Mouse (Mus musculus) limb, embryonic 13.5 days (tissue): ENCODE measurements at regions not wholly inside any gene's neighbourhood (a gene's known extent, or its start where the extent isn't known, plus 50 kb on each side); places are given as distances from the start of the nearest gene placed in this dataset.
A peak's percentile ranks its signal among the peaks of the same experiment; 100 is the strongest.

Experiments used
- ATAC-seq: fragments of 200-750 bp; cut with Nextera tagmentation; 2 replicates; pipeline ENCODE4 v1.8.0; 2017; ENCODE audit warnings: low read depth, moderate number of reproducible peaks, moderate TSS enrichment; ENCODE audit not compliant: low FRiP score
- H3K27ac ChIP-seq: fragments of 300-500 bp; sonication (generic); 2 replicates; pipeline ENCODE4 v1.5.1; 2015; ENCODE audit warnings: inconsistent platforms, mild to moderate bottlenecking, moderate library complexity
- H3K27me3 ChIP-seq: fragments of 300-500 bp; sonication (generic); 2 replicates; pipeline ENCODE4 v1.6.1; 2015; ENCODE audit warnings: mild to moderate bottlenecking, inconsistent platforms
- H3K36me3 ChIP-seq: fragments of 300-500 bp; sonication (generic); 2 replicates; pipeline ENCODE4 v1.6.1; 2015; ENCODE audit warnings: inconsistent platforms, mild to moderate bottlenecking, moderate library complexity
- H3K4me1 ChIP-seq: fragments of 300-500 bp; sonication (generic); 2 replicates; pipeline ENCODE4 v1.6.1; 2015; ENCODE audit warnings: inconsistent platforms
- H3K4me2 ChIP-seq: fragments of 300-500 bp; sonication (generic); replicated peaks from 2 replicates; pipeline ENCODE4 v1.6.1; 2015; ENCODE audit warnings: inconsistent platforms, mild to moderate bottlenecking, moderate library complexity
- H3K4me3 ChIP-seq: fragments of 300-500 bp; sonication (generic); 2 replicates; pipeline ENCODE4 v1.5.1; 2015; ENCODE audit warnings: moderate library complexity, mild to moderate bottlenecking, inconsistent platforms
- H3K9ac ChIP-seq: fragments of 300-500 bp; sonication (generic); 2 replicates; pipeline ENCODE4 v1.6.1; 2015; ENCODE audit warnings: mild to moderate bottlenecking, inconsistent platforms
- H3K9me3 ChIP-seq: fragments of 300-500 bp; sonication (generic); 2 replicates; pipeline ENCODE4 v1.6.1; 2016; ENCODE audit warnings: inconsistent platforms
- WGBS: fragments of 180-500 bp; shearing (Covaris S2); methylation state at CpG from one replicate; pipeline ENCODE4 v1.1.7; 2015; 5-methylcytosine and 5-hydroxymethylcytosine counted together

DNA sequence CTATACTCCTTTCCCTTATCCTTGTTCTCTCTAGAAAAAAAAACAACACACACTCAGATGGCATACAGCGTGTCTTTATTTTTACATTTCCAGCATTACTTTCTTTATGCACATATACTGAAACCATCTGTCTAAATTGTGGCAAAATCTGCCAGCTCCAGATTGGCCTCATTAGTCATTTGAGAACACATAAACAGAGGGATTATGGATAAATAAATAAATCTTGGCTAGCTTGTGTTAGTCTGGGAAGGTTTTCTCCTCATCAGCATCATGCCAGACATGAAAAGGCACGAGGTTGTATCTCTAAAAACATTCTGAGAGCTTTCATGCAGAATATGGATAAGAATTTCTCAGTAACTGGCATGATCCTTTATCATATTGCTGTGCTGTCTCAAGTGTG lies 1369.1 kb downstream of the Slc22a22 start:
- no peak overlapping the region for H3K27ac ChIP-seq
- no peak overlapping the region for H3K4me2 ChIP-seq
- no peaks in the 10 kb centered on the region for H3K4me1 ChIP-seq
- H3K9me3 ChIP-seq, result no peaks in the 10 kb centered on the region
- H3K36me3 ChIP-seq, result no peaks in the 10 kb centered on the region
- H3K9ac ChIP-seq, result no peak overlapping the region
- H3K27me3 ChIP-seq, result no peaks in the 10 kb centered on the region
- WGBS, result 55% methylated on average over 2 of the region's 2 CpGs
- no peak for ATAC-seq
- no peak overlapping the region for H3K4me3 ChIP-seq

DNA sequence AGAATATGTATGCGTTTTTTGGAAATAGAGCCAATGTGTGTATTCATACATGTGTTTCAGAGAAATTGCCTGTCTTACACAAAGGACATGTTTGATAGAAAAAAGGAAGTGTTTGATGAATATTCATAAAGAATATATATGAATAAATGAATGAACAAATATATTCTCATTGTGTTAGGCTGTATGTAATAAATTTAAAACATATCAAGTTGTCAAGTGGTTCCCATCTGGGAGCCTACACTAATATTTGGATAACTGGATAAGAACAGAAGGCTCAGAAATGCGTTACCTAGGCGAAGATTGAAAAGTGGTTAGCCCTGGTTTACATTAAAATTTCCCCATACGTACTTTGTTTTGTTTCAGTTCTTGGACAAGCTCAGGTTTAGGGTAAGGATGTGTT lies 1369.7 kb downstream of the Slc22a22 start:
- Histone ChIP-seq H3K4me2 (no peak overlapping the region), H3K9me3 (no peaks in the 10 kb centered on the region), H3K27ac (no peak overlapping the region), H3K4me3 (no peak overlapping the region), H3K27me3 (no peaks in the 10 kb centered on the region), H3K4me1 (no peaks in the 10 kb centered on the region), H3K36me3 (no peaks in the 10 kb centered on the region), H3K9ac (no peak overlapping the region)
- no peak for ATAC-seq
- 67% methylated on average over 4 of the region's 4 CpGs for WGBS

DNA sequence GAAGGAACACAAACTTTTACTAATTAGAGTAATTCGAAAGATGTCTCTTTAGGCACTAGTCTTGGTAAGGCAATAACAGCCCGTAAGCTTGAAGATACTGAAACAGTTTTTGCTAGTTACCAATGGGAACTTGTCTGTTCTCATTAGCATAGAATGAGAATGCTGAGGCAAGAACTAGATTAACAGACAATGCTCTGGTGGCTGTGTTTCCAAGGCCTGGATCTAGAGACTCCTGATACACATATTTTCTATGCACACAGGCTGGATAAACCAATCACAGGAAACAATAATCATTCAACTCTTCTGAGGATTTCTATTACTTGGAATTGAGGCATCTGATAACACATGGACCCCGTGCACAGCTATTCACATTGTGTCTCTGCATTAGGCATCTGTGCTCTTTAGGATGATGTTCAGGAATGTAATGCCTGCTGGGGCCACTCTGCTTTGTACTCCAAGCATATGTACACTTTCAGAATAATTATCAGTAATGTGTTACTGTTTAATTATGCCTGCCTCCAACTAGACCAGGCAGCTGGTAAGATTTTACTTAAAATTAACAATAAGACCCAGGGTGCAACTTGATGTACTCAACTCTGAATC lies 1377.2 kb downstream of the Slc22a22 start:
- no peak overlapping the region for H3K9ac ChIP-seq
- H3K27me3 ChIP-seq, result no peaks in the 10 kb centered on the region
- ATAC-seq, result no peak
- no peak overlapping the region for H3K27ac ChIP-seq
- no peak overlapping the region for H3K4me2 ChIP-seq
- no peaks in the 10 kb centered on the region for H3K36me3 ChIP-seq
- 81% methylated on average over 3 of the region's 3 CpGs for WGBS
- H3K4me3 ChIP-seq, result no peak overlapping the region
- no peaks in the 10 kb centered on the region for H3K9me3 ChIP-seq
- H3K4me1 ChIP-seq, result no peaks in the 10 kb centered on the region

DNA sequence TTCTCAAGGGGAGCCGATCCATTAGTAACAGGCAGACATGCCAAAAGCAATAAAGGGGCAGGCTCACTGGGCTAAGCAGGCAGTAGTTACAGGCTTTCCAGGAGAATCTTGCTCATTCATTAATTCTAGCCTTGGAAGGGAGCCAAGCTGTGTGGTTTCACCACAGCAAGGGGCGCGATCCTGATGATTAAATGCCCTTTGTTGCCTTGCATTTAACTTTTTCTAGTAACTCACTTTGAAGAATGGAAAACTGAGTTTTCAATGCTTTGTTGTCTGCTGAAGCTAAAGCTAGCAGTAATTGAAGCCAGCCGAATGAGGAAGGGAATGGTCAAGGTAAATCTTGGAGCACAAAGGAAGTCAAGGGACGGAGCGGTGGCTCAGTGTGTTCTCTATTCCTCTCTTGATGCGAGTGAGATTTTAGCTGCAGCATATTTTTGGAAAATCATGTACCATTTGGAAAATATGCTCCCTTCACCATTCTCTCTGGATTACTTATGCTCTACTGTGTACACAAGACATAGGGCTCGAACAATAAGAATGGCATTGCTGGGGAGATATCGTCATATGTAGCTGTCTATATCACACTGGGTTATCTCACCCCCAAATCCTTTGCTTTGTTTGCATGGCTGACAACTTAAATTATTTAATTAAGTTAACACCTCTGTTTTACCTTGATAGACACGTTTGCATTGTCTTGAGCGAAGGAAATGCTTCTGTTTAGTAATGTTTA lies 1399.4 kb downstream of the Slc22a22 start:
- H3K9ac ChIP-seq, result no peak overlapping the region
- no peaks in the 10 kb centered on the region for H3K36me3 ChIP-seq
- peaks cover 19% of the 10 kb centered on the region for H3K4me1 ChIP-seq
- H3K9me3 ChIP-seq, result no peaks in the 10 kb centered on the region
- peak overlapping the region; percentile 46 for H3K4me2 ChIP-seq
- 32% methylated on average over 11 of the region's 11 CpGs for WGBS
- no peak overlapping the region for H3K4me3 ChIP-seq
- peak overlapping the region; percentile 56; the same call in 1 of the 2 replicates for H3K27ac ChIP-seq
- no peaks in the 10 kb centered on the region for H3K27me3 ChIP-seq
- peak; percentile 85 for ATAC-seq

DNA sequence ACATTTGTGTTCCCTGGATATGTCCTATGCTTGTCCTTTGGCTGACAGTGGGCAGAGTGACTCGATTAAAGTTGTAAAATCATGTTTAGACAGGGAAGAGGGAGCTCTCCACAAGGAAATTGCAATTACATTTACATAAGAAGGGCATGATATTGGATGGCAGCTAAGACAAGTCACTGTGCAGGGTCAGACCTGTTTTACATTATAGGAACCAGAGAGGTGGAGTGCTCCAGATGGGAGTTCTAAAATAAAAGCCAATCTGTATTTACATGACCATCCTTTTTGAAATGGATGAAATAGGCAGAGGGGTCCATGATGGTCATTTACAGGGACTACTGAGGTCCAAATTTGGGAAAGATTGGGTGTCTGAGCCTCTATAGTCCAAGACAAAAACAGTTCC lies 1400.3 kb downstream of the Slc22a22 start:
- Histone ChIP-seq H3K36me3 (no peaks in the 10 kb centered on the region), H3K9ac (no peak overlapping the region), H3K4me3 (no peak overlapping the region), H3K9me3 (peaks cover 4% of the 10 kb centered on the region; the same call in 1 of the 2 replicates), H3K27ac (peak overlapping the region; percentile 56; the same call in 1 of the 2 replicates), H3K27me3 (no peaks in the 10 kb centered on the region), H3K4me2 (no peak overlapping the region), H3K4me1 (peaks cover 19% of the 10 kb centered on the region)
- ATAC-seq, result no peak
- WGBS, result 22% methylated on average over 1 of the region's 1 CpGs

DNA sequence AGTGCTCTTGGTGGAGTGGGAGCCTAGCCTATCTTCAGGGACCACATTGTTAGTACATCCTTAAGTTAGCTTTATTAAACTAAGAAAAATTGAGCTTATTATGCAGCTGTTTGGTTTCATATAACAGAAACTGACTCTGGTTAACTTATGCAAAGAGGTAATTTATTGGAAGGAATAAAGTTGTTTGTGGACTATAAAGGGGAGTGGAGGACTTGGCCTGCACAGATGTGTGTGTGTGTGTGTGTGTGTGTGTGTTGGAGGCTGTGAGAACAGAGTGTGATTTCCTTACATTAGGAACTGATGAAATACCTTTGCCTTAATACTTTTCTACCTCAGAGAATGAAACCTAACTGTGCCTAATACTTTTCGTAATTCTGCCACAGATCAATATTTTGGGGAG lies 1400.7 kb downstream of the Slc22a22 start:
- Histone ChIP-seq H3K36me3 (no peaks in the 10 kb centered on the region), H3K4me3 (no peak overlapping the region), H3K4me2 (no peak overlapping the region), H3K9me3 (peaks cover 4% of the 10 kb centered on the region; the same call in 1 of the 2 replicates), H3K27ac (peak overlapping the region; percentile 56; the same call in 1 of the 2 replicates), H3K27me3 (no peaks in the 10 kb centered on the region), H3K9ac (no peak overlapping the region), H3K4me1 (peaks cover 19% of the 10 kb centered on the region)
- WGBS, result 67% methylated on average over 1 of the region's 1 CpGs
- ATAC-seq, result peak; percentile 69; the same call in 1 of the 2 replicates

DNA sequence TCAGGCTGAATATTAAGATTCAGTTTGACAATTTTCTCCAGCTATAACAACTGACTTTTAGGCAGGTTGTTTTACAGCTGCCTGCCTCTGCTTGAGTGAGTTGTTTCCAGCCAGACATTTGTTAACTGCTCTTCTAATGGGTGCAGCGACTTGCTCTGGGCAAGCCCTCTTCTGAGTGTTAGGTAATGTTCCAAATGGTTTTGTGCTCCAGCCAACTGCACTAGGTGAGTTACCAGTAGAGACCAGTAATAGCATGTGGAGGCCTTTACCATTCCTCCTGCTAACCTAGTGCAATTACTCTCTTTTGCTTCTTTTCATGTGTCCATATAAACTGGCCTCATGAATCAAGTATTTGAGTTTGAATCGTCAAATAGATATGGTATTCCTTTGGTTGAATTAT lies 1407.9 kb downstream of the Slc22a22 start:
- Histone ChIP-seq H3K27me3 (no peaks in the 10 kb centered on the region), H3K4me1 (0 out of 2 replicates have a peak, but pooled peaks cover 9% of the 10 kb centered on the region), H3K36me3 (no peaks in the 10 kb centered on the region), H3K9ac (no peak overlapping the region), H3K9me3 (peaks cover 4% of the 10 kb centered on the region; the same call in 1 of the 2 replicates), H3K4me2 (no peak overlapping the region), H3K27ac (no peak overlapping the region), H3K4me3 (no peak overlapping the region)
- WGBS, result 69% methylated on average over 2 of the region's 2 CpGs
- ATAC-seq, result no peak

DNA sequence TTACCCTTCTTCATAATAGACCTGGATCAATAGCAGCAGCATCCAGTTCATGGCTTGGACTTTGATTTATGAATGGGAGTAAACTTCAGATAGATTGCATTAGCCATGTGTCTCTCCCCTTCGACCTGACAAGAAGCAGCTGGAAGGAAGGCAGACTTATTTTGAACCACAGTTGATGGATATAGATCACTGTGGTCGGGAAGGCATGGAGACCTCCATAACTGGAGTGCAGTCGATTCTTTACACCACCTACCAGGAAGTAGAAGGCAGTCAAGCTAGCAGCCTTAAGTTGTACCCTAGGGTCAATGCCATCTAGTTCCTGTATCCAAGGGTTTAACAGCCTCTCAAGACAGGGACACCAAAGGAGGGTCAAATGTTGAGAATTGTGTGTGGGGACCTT lies 1410.2 kb downstream of the Slc22a22 start:
- ATAC-seq, result no peak
- Histone ChIP-seq H3K27ac (no peak overlapping the region), H3K4me1 (0 out of 2 replicates have a peak, but pooled peaks cover 9% of the 10 kb centered on the region), H3K4me2 (no peak overlapping the region), H3K4me3 (no peak overlapping the region), H3K9me3 (no peaks in the 10 kb centered on the region), H3K36me3 (no peaks in the 10 kb centered on the region), H3K9ac (no peak overlapping the region), H3K27me3 (no peaks in the 10 kb centered on the region)
- 28% methylated on average over 3 of the region's 3 CpGs for WGBS

DNA sequence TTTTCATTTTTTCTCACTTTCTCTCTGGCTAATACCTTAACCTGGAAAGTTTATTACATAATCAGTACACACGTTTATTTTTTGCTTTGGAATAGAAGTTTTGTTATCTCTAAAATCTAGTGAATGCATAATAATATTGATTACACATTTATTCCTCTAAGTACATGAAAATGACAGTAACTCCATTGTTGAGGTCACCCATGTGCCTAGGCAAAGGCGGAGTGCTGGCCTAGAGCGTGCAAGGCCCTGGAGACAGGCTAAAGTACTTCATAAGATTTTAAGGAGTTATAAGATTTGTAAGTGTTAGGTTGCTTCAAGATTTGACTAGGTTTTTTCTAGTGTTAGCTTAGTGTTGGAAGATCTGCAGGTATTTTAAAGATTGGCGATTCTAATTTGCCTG lies 1410.9 kb downstream of the Slc22a22 start:
- H3K9ac ChIP-seq, result no peak overlapping the region
- no peaks in the 10 kb centered on the region for H3K9me3 ChIP-seq
- 0 out of 2 replicates have a peak, but pooled peaks cover 9% of the 10 kb centered on the region for H3K4me1 ChIP-seq
- no peak for ATAC-seq
- H3K36me3 ChIP-seq, result no peaks in the 10 kb centered on the region
- no peak overlapping the region for H3K27ac ChIP-seq
- 64% methylated on average over 4 of the region's 4 CpGs for WGBS
- no peak overlapping the region for H3K4me3 ChIP-seq
- H3K27me3 ChIP-seq, result no peaks in the 10 kb centered on the region
- no peak overlapping the region for H3K4me2 ChIP-seq

DNA sequence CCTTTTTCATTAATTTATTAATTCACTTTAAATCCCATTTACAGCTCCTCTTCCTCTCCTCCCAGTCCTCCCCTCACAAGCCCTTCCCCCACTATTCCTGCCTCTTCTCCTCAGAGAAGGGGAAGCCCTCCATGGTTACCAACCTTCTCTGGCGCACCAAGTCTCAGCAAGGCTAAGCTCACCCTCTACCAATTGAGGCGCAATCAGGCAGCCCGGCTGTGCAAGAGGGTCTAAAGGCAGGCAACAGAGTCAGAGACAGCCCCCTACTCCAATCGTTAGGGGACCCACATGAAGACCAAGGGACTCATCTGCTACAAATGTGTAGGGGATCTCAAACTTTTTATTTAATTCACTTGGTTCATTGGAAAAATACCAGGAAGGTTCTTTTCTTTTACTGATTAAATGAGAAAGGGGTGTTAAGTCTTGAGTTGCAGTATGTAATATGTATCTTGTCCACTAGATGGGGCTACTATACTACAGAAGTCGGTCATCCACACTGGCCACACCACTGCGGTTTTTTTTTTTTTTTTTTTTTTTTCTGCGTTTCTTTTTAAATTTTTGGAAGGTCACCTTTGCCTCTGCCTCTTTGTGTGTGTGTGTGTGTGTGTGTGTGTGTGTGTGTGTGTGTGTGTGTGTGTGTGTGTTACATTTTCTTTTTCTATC lies 1411.4 kb downstream of the Slc22a22 start:
- H3K27ac ChIP-seq, result no peak overlapping the region
- peak; percentile 78 for ATAC-seq
- no peak overlapping the region for H3K4me2 ChIP-seq
- no peaks in the 10 kb centered on the region for H3K36me3 ChIP-seq
- H3K9me3 ChIP-seq, result no peaks in the 10 kb centered on the region
- H3K9ac ChIP-seq, result no peak overlapping the region
- H3K4me1 ChIP-seq, result 0 out of 2 replicates have a peak, but pooled peaks cover 9% of the 10 kb centered on the region
- H3K27me3 ChIP-seq, result no peaks in the 10 kb centered on the region
- H3K4me3 ChIP-seq, result no peak overlapping the region
- WGBS, result 33% methylated on average over 7 of the region's 7 CpGs

DNA sequence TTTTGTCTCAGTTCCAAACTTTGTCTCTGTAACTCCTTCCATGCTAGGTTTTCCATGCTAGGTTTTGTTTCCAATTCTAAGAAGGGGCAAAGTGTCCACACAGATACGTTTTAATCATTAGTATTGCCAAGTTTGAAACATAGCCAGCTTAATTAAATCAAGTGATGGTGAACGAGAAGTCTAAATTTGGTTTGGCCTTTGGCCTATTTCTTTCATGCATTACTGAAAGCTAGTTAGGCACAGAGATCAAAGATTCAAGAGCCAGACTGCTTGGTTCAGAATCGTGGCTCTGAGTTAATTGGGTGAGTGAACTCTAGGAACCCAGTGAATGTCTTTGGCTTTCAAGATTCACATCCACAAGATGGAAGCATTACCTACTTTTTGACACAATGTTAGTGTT lies 1414.8 kb downstream of the Slc22a22 start:
- no peak for ATAC-seq
- Histone ChIP-seq H3K4me3 (no peak overlapping the region), H3K9me3 (no peaks in the 10 kb centered on the region), H3K4me1 (0 out of 2 replicates have a peak, but pooled peaks cover 9% of the 10 kb centered on the region), H3K27ac (no peak overlapping the region), H3K27me3 (no peaks in the 10 kb centered on the region), H3K4me2 (no peak overlapping the region), H3K36me3 (no peaks in the 10 kb centered on the region), H3K9ac (no peak overlapping the region)
- 26% methylated on average over 3 of the region's 3 CpGs for WGBS

DNA sequence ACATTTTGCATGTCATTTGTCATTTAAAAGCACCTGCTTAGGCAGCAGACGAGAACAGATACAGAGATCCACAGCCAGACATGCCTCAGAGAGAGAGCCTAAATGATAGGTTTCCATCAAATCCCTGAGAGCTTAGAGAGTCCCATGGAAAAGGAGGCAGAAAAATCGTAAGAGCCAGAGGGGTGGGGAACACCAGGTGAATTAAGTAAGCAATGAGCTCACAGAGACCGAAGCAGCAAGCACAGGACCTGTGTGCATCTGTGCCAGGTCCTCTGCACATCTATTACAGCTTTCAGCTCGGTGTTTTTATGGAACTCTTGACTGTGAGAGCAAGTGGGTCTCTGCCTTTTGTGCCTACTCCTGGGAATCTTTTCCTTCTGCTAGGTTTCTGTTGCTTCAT lies 1416.1 kb downstream of the Slc22a22 start:
- Histone ChIP-seq H3K9ac (no peak overlapping the region), H3K27ac (no peak overlapping the region), H3K36me3 (no peaks in the 10 kb centered on the region), H3K27me3 (no peaks in the 10 kb centered on the region), H3K4me3 (no peak overlapping the region), H3K4me2 (no peak overlapping the region), H3K9me3 (no peaks in the 10 kb centered on the region), H3K4me1 (no peaks in the 10 kb centered on the region)
- WGBS, result 57% methylated on average over 4 of the region's 4 CpGs
- ATAC-seq, result no peak
